Mouse (Mus musculus) liver, postnatal 0 days (tissue): ENCODE measurements around the gene Cd151. TPM values are rescaled to one million over a fixed set of nuclear protein-coding genes. Genes with fewer than 3 reads are reported as not detected.

Source experiments
- ATAC-seq: fragments of 200-750 bp; cut with Nextera tagmentation; 2 replicates; pipeline ENCODE4 v1.8.0; 2017; ENCODE audit warnings: mild to moderate bottlenecking, moderate library complexity
- DNase-seq: peaks from one replicate; pipeline ENCODE4 v3.0.0-alpha.2; 2016
- H3K27ac ChIP-seq: fragments of 300-500 bp; sonication (generic); 2 replicates; pipeline ENCODE4 v1.5.1; 2014; ENCODE audit warnings: antibody characterized with exemption, moderate library complexity, mild to moderate bottlenecking, low read depth
- H3K27me3 ChIP-seq: fragments of 300-500 bp; sonication (generic); 2 replicates; pipeline ENCODE4 v1.6.1; 2014; ENCODE audit warnings: low read length, control low read depth, mixed read lengths; ENCODE audit not compliant: insufficient read depth
- H3K36me3 ChIP-seq: fragments of 300-500 bp; sonication (generic); replicated peaks from 2 replicates; pipeline ENCODE4 v1.6.1; 2014; ENCODE audit warnings: mild to moderate bottlenecking, control low read depth, low read length, moderate library complexity, mixed read lengths; ENCODE audit not compliant: insufficient read depth
- H3K4me1 ChIP-seq: fragments of 300-500 bp; sonication (generic); 2 replicates; pipeline ENCODE4 v1.6.1; 2014; ENCODE audit warnings: antibody characterized with exemption, mild to moderate bottlenecking, control low read depth; ENCODE audit not compliant: insufficient read depth
- H3K4me2 ChIP-seq: fragments of 300-500 bp; sonication (generic); 2 replicates; pipeline ENCODE4 v1.6.1; 2014; ENCODE audit warnings: low read depth, mild to moderate bottlenecking, low read length, moderate library complexity, mixed read lengths
- H3K4me3 ChIP-seq: fragments of 300-500 bp; sonication (generic); 2 replicates; pipeline ENCODE4 v1.5.1; 2014; ENCODE audit warnings: low read depth, low read length
- H3K9ac ChIP-seq: fragments of 300-500 bp; sonication (generic); replicated peaks from 2 replicates; pipeline ENCODE4 v1.6.1; 2014; ENCODE audit warnings: mild to moderate bottlenecking, moderate library complexity
- H3K9me3 ChIP-seq: fragments of 300-500 bp; sonication (generic); 2 replicates; pipeline ENCODE4 v1.6.1; 2016; ENCODE audit warnings: mild to moderate bottlenecking, control low read depth, low read length, mixed read lengths
- CTCF ChIP-seq: sonication (generic); IDR thresholded peaks from 2 replicates; pipeline ENCODE4 v1.5.1; 2016; ENCODE audit warnings: antibody characterized with exemption, low read depth
- EP300 ChIP-seq: IDR thresholded peaks from 2 replicates; pipeline ENCODE4 v1.6.1; 2016; ENCODE audit warnings: antibody characterized with exemption, low read depth, mild to moderate bottlenecking
- WGBS: fragments of 180-500 bp; shearing (Covaris S2); extraction: QIAGEN DNeasy Blood & Tissue Kit; methylation state at CpG from one replicate; pipeline ENCODE4 v1.1.7; 2014; ENCODE audit not compliant: insufficient replicate concordance; 5-methylcytosine and 5-hydroxymethylcytosine counted together
- polyA plus RNA-seq: library from polyadenylated mRNA; unstranded; fragments of >200 nt; fragmentation: Nextera tagmentation; extraction: Ambion mirVana; gene quantifications from 2 replicates; pipeline ENCODE4 v1.2.1, GENCODE M21; 2015

Gene Cd151
- 5.1 and 6.6 TPM in 2 replicates for polyA plus RNA-seq

GRCm38 (mm10) chr7:141467230-141468030 is at the start of gene Cd151:
Gene Cd151, plus strand, starts transcription at chr7:141467392.
- DNase-seq (peak; percentile 94), ATAC-seq (peak; percentile 87)
- peak within 1 kb of the TSS; percentile 89 for H3K4me2 ChIP-seq
- H3K9me3 ChIP-seq, result no peaks in the 10 kb centered on the region
- H3K4me1 ChIP-seq, result peaks cover 42% of the 10 kb centered on the region
- H3K27me3 ChIP-seq, result peaks cover 31% of the 10 kb centered on the region
- H3K27ac ChIP-seq, result peak within 1 kb of the TSS; percentile 86
- peaks cover 23% of the 10 kb centered on the region for H3K36me3 ChIP-seq
- H3K9ac ChIP-seq, result peak within 1 kb of the TSS; percentile 84
- 2% methylated on average over 52 of the region's 52 CpGs for WGBS
- peak within 1 kb of the TSS; percentile 76 for H3K4me3 ChIP-seq
- TF ChIP-seq CTCF (no peak), EP300 (no peak)

DNA sequence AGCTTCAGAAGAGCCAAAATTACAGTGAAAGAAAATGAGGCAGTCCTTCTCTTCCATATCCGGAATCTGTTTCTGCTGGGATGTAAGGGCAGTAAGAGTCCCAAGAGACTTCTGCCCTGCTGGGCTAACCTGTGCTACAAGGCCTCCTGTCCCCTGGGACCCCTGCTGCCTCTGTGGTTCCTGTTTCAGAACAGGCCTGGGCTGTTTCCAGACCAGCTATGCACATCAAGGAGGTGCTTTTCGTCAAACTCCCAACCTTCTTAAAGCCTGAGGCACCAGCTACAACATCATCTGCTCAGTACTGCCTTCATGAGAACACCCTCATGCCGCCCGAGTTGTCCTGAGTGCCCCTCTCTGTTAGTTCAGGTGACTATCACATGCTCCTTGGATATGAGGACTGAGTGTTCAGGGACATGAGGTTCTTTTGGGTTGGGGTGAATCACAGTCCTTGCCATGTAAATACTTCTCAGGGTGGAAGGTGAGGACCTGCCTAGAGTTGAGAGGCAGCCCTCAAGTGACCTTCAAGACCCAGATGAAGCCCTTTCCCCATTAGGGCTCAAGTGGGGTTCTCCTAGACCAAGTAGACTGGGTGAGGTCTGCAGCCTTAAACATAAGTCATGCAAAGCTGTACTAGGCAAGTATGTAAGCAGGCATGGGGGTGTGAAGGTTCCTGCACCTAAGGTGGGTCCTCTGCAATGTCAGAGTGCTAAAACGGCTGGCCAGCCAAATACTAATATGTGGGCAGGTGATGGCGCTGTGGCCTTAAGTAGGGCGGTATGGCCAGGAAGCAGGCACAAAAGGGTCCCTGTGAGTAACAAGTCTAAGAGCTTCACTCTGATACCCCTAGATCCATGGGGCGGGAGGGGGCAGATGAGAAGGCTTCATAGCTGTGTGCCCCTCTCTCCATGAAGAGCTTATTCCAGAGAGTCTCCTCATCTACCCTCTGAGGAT is 49.2 kb upstream of the Cd151 start:
- H3K9me3 ChIP-seq, result no peaks in the 10 kb centered on the region
- H3K4me3 ChIP-seq, result no peak overlapping the region
- H3K27me3 ChIP-seq, result no peaks in the 10 kb centered on the region
- H3K4me2 ChIP-seq, result no peak overlapping the region
- H3K36me3 ChIP-seq, result no peaks in the 10 kb centered on the region
- no peak for TF ChIP-seq EP300
- peak; percentile 43 for TF ChIP-seq CTCF
- no peak for ATAC-seq
- H3K9ac ChIP-seq, result peak overlapping the region; percentile 11; the same call in 1 of the 2 replicates
- H3K4me1 ChIP-seq, result peaks cover 34% of the 10 kb centered on the region
- WGBS, result 72% methylated on average over 8 of the region's 8 CpGs
- no peak for DNase-seq
- H3K27ac ChIP-seq, result no peak overlapping the region

GRCm38 (mm10) chr7:141418970-141419369 is 48.2 kb upstream of the Cd151 start:
- DNase-seq, result no peak
- Histone ChIP-seq H3K27ac (no peak overlapping the region), H3K27me3 (no peaks in the 10 kb centered on the region), H3K36me3 (no peaks in the 10 kb centered on the region), H3K4me1 (peaks cover 29% of the 10 kb centered on the region), H3K9ac (no peak overlapping the region), H3K4me2 (no peak overlapping the region), H3K4me3 (no peak overlapping the region), H3K9me3 (no peaks in the 10 kb centered on the region)
- 51% methylated on average over 7 of the region's 7 CpGs for WGBS
- ATAC-seq, result no peak
- TF ChIP-seq EP300 (no peak), CTCF (no peak)

- ATAC-seq, result peak; percentile 87
- Histone ChIP-seq H3K4me2 (no peak overlapping the region), H3K9ac (no peak overlapping the region), H3K36me3 (no peaks in the 10 kb centered on the region), H3K9me3 (no peaks in the 10 kb centered on the region), H3K4me1 (peaks cover 20% of the 10 kb centered on the region), H3K27me3 (no peaks in the 10 kb centered on the region), H3K27ac (peak overlapping the region; percentile 76), H3K4me3 (no peak overlapping the region)
- WGBS, result 62% methylated on average over 9 of the region's 9 CpGs
- no peak for TF ChIP-seq CTCF
- TF ChIP-seq EP300, result no peak; the same call in 1 of the 2 replicates
- no peak for DNase-seq
These were observed 47.0 kb upstream of the Cd151 start for GRCm38 (mm10) chr7:141420030-141420702.

DNA sequence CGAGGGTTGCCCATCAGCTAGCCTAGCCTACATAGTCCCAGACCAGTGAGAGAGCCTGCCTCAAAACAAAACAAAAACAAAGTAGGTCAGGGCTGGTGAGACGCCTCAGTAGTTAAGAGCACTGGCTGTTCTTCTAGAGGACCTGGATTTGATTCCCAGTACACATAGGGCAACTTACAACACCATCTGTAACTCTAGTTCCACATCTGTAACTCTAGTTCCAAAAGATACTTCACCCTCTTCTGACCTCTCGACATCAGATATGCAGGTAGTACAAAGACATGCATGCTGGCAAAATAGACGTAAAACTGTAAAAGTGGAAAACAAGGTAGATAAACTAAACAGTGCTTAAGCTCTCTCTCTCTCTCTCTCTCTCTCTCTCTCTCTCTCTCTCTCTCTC is 43.4 kb upstream of the Cd151 start:
- 64% methylated on average over 4 of the region's 4 CpGs for WGBS
- H3K4me2 ChIP-seq, result no peak overlapping the region
- no peak for DNase-seq
- no peak for ATAC-seq
- H3K27me3 ChIP-seq, result no peaks in the 10 kb centered on the region
- no peak overlapping the region for H3K27ac ChIP-seq
- no peak for TF ChIP-seq CTCF
- TF ChIP-seq EP300, result no peak
- H3K4me3 ChIP-seq, result no peak overlapping the region
- no peak overlapping the region for H3K9ac ChIP-seq
- peaks cover 9% of the 10 kb centered on the region for H3K4me1 ChIP-seq
- H3K9me3 ChIP-seq, result no peaks in the 10 kb centered on the region
- H3K36me3 ChIP-seq, result no peaks in the 10 kb centered on the region
